Mouse (Mus musculus): ENCODE results near the gene 1110004F10Rik.

Gene 1110004F10Rik

GRCm38 (mm10) chr7:116092710-116093465 lies 53.7 kb downstream of the 1110004F10Rik start:
- peak; percentile 97 for DNase-seq (ENCODE audit: extremely low spot score)

GRCm38 (mm10) chr7:116093466-116093850 lies 54.3 kb downstream of the 1110004F10Rik start:
- no peak for DNase-seq (ENCODE audit: extremely low spot score)

- DNase-seq (ENCODE audit: extremely low spot score) = no peak
These were observed 60.8 kb downstream of the 1110004F10Rik start for GRCm38 (mm10) chr7:116099952-116100528.

- no peak for DNase-seq (ENCODE audit: extremely low spot score)
These were observed 63.9 kb downstream of the 1110004F10Rik start for GRCm38 (mm10) chr7:116103091-116103490.

GRCm38 (mm10) chr7:116110661-116111060 lies 71.5 kb downstream of the 1110004F10Rik start:
- DNase-seq (ENCODE audit: extremely low spot score) = no peak

GRCm38 (mm10) chr7:116111546-116111945 lies 72.3 kb downstream of the 1110004F10Rik start:
- DNase-seq (ENCODE audit: extremely low spot score) = no peak

GRCm38 (mm10) chr7:116115216-116115930 lies 76.2 kb downstream of the 1110004F10Rik start:
- no peak for DNase-seq (ENCODE audit: extremely low spot score)

GRCm38 (mm10) chr7:116115991-116116390 lies 76.8 kb downstream of the 1110004F10Rik start:
- DNase-seq (ENCODE audit: extremely low spot score) = no peak

GRCm38 (mm10) chr7:116119306-116119857 lies 80.2 kb downstream of the 1110004F10Rik start:
- no peak for DNase-seq (ENCODE audit: extremely low spot score)

- DNase-seq (ENCODE audit: extremely low spot score) = no peak
These were observed 81.5 kb downstream of the 1110004F10Rik start for GRCm38 (mm10) chr7:116120737-116121136.

GRCm38 (mm10) chr7:116121202-116121601 lies 82.0 kb downstream of the 1110004F10Rik start:
- no peak for DNase-seq (ENCODE audit: extremely low spot score)

GRCm38 (mm10) chr7:116122981-116123596 lies 83.9 kb downstream of the 1110004F10Rik start:
- no peak for DNase-seq (ENCODE audit: extremely low spot score)

GRCm38 (mm10) chr7:116123597-116123985 lies 84.4 kb downstream of the 1110004F10Rik start:
- no peak for DNase-seq (ENCODE audit: extremely low spot score)

GRCm38 (mm10) chr7:116124057-116124456 lies 84.9 kb downstream of the 1110004F10Rik start:
- DNase-seq (ENCODE audit: extremely low spot score) = no peak

- DNase-seq (ENCODE audit: extremely low spot score) = no peak
These were observed 86.5 kb downstream of the 1110004F10Rik start for GRCm38 (mm10) chr7:116125671-116126070.

GRCm38 (mm10) chr7:116127052-116127451 lies 87.9 kb downstream of the 1110004F10Rik start:
- DNase-seq (ENCODE audit: extremely low spot score) = no peak

- DNase-seq (ENCODE audit: extremely low spot score) = no peak
These were observed 89.1 kb downstream of the 1110004F10Rik start for GRCm38 (mm10) chr7:116128286-116128685.

- no peak for DNase-seq (ENCODE audit: extremely low spot score)
These were observed 90.2 kb downstream of the 1110004F10Rik start for GRCm38 (mm10) chr7:116129374-116129773.

GRCm38 (mm10) chr7:116131390-116131789 lies 92.2 kb downstream of the 1110004F10Rik start:
- DNase-seq (ENCODE audit: extremely low spot score) = peak; percentile 27

GRCm38 (mm10) chr7:116132078-116132477 lies 92.9 kb downstream of the 1110004F10Rik start:
- peak; percentile 84 for DNase-seq (ENCODE audit: extremely low spot score)

- DNase-seq (ENCODE audit: extremely low spot score) = no peak
These were observed 95.5 kb downstream of the 1110004F10Rik start for GRCm38 (mm10) chr7:116134413-116135292.

All from embryo, embryonic 9.5 days (tissue).